Mouse (Mus musculus) layer of hippocampus, adult 8-10 months (tissue): Measurements from ENCODE around the gene Actn2. TPM values are rescaled to one million over a fixed set of nuclear protein-coding genes. Genes with fewer than 3 reads are reported as not detected.

Experiments used
- DNase-seq, 2 experiments: peaks; one replicate each; pipeline ENCODE4 v3.0.0; 2022; ENCODE audit warnings: low spot score in 2 of 2
- total RNA-seq, 4 experiments: library from RNA; stranded (reverse); gene quantifications; 2 replicates each; pipeline ENCODE4 v1.2.4; 2022

Actn2 gene
- total RNA-seq, 4 experiments from 2014 or later = 16.4 to 19.6 (median 17.7) TPM

DNA sequence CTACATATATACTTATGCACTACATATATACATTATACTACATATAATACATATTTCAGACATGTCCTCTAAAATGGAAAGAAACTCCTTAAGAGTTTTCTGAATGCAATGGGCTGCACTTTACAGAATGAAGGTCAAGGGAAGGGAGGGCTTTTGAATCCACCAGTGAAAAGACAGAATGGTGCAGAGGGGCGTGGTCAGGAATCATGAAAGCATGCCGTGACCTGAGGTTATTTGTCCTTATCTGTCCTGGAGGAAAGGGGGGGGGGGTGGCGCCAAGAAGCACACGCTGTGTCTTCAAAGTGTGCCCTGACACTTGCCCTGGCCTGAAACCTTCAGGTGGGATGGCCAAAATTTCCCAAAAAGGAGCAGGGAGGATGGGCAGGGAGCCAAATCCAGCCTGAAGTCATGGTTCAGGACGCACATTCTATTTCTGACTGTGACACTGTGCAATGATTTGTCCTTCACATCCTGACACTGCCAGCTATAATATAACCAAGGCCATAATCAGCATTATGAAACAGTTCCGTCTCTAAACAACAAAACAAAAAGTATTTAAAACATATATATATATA lies 23.3 kb downstream of the Actn2 start:
- DNase-seq = no peak

DNA sequence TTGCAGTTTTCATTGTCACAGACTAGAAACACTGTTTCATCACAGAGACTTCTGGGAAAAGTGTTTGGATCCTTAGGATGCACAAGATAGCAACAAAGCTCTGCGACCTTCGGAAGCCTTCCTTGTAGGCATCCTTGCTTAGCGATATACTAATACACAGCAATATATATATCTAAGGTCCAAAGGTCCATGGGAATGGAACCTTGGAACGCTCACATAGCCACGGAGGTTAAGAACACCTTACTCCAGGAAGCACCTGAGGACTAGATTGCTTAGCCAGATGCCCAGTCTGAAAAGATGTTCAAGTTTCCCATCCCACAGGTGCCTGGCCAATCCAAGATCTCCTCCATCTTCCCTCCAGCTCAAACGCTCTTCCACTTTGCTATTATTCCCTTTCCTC lies 26.4 kb downstream of the Actn2 start:
- DNase-seq = no peak

DNA sequence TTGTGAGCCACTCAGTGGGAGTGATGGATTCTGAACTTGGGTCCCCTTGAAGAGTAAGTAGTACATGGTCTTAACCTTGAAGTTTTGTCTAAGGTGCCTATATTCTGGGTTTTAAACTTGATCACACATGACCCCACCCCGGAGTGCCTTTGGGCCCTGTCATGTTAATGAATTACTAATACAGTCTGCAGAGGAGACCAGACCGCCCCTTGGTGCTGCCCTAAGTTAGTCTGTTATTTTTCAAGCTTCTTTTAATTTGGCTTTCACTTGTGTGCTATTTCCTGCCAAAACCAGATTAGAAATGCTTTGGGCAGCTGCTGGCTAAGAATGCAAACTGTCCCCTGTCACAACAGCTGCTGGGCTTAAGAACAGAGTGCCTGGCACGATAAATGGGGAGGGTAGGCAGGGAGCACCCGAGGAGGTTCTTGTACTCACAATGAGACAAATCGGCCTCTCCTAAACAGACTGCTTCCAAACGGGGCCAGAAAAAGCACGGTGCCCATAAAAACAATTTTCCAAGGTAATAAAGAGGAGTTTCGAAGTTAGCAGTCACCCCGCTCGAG lies 28.5 kb downstream of the Actn2 start:
- peak in 1 of 2 experiments; percentile 15 for DNase-seq

DNA sequence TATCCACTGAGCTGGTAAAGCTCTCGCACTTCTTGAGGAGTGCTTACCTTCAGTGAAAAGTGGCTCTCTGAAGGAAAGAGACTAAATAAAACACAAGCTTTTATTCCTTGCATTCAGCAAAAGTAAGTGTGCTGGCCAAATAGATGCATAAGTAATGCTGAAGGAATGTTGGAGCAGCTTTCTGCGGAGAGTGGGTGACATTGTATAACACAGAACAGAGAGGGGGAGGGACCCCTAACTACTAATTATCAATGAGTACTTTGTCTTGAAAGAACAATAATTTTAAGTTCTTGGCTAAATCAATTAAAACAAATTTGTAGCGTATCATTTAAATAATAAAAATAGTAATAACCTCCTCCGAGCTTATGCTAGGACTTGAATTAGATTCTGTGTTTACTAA lies 29.2 kb downstream of the Actn2 start:
- DNase-seq = no peak

DNA sequence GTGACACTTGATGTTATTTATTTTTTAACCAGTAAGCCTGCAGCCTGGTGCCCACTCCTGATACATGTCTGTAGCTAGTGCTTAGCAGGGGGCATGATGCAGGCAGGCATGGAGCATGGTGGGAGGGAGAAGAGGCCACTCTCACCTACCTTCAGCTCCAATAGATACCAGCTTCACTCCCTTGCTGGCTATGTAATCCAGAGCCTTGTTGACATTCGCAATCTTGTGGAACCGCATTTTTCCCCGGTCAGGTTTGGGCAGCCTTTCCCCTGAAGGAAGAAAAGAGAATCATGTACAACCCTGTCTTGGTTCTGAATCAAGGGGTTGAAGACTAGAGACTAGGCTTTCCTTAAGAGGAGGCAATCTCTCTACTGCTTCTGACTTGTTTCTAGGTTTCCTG lies 31.1 kb downstream of the Actn2 start:
- DNase-seq = no peak

DNA sequence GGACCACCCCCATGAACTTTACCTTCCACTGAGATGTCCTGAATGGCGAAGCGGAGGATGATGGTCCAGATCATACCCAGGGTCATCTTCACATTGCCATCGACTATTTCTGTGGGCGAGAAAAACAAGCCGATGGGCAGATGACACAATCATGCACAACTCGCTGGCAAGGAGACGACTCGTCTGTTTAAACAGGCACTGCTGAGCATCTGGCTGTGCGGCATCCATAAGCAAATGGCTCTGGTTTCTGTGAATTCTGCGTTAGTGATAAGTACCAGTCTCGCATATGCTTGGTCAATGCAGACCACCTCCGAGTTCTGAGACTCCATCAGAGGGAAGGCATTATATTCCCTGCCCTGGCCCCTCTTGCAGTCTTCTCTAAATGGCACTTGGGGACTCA lies 31.7 kb downstream of the Actn2 start:
- peak in 1 of 2 experiments; percentile 33 for DNase-seq

DNA sequence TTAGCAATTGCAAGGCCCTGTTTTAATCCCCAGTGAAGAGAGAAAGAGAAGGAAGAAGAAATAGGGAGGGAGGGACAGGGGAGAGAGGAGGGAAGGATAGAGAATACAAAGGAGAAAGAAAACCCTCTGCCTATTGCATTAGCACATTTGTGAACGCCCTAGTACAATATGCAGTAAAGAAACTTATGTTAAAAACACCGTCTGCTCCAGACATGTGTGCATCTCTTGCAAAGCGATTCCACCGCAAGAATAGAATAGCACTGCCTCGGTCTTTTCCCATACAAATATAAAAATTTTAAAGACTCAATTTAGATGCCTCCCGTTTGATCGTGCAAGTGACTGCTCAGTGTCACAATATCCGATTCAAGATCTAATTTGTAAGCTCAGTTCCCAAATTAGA lies 32.1 kb downstream of the Actn2 start:
- DNase-seq = peak in 1 of 2 experiments; percentile 9

DNA sequence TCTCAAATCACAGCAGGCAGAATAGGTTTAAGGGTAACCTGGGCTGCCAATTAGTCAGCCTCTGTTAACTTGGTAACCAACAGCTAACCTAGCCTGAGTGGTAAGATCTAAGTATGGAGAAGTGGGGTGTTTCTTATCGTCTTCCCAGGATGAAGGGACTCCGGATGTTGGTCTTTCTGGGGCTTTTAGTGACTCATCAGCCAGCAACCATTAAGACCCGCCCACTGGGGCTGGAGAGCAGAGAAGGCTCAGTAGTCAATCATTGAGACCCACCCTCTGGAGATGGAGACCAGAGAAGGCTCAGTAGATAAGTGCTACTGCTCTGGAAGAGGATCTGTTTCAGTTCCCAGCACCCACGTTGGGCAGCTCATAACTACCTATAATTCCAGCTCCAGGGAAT lies 33.3 kb downstream of the Actn2 start:
- DNase-seq = no peak

DNA sequence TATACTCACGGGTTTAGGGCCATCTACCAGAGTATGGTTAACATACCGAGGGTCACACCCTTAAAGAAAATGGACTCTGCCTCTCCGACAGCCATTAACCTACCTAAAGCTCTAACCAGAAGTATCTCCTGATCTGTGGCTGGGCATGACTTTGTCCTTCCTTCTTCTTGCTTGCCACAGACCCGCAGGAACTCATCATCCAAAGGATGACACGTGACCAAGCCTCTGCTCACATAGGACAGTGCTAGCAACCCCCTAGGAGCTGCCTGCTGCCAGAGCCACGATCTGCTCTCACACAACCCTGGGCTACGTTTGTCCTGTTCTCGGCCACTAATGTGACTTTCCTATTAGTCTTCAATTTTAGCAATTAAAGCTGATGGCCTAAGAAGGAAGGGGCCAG lies 35.0 kb downstream of the Actn2 start:
- no peak for DNase-seq

DNA sequence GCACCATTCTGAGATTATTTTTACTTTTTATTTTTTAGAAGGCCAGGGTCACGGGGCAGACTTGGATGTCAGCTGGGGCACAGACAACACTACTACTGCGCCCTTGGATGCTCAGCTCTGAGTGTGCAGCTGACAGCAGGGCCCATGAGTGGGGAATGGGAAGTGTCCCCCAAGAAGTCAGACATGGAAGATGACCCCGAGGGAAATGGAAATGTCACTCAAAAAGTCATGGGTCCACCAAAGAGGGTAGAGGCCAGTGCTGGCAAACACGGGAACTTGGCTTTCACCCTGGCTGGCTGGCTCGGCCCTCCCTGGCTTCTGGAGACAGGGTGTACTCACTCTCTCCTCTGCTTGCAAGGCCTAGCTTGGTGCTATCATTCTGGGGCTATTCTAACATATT lies 35.6 kb downstream of the Actn2 start:
- DNase-seq = no peak

DNA sequence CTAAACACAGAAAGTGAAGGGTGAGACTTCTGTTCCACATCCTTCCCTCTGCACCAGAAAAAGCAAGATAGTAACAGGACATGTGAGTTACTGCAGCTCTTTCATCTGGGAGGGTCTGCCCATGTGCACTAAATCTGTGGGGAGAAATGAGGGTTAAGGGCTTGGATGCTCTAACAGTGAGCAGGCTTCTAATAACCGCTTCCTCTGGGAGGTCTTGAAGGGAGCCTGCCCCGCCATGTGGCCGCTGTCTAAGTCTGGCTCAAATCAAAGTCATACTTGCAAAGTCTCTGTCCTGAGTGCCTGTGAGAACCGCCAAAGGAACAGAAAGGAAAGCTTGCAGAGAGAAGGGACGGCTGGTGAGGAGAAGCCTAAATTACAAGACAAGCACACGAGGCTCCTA lies 42.8 kb downstream of the Actn2 start:
- DNase-seq = no peak

DNA sequence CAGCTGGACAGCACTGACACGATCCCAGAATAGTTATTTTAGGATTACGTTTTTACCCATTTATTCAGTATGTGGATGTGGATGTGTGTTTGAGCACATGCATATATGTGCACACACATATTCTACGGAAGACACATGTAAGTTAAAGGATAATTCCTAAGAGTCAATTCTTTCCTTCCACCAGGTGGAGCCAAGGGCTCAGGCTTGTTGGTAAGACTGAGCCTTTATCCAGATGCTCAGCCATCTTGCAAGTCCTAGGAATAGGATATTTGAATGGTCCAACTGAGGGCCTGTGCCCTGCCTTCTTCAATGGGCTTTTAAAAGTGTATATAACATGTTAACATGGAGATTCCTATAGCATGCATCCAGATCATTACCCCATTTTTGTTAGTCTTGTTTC lies 43.9 kb downstream of the Actn2 start:
- DNase-seq = peak; percentile 19 to 47

DNA sequence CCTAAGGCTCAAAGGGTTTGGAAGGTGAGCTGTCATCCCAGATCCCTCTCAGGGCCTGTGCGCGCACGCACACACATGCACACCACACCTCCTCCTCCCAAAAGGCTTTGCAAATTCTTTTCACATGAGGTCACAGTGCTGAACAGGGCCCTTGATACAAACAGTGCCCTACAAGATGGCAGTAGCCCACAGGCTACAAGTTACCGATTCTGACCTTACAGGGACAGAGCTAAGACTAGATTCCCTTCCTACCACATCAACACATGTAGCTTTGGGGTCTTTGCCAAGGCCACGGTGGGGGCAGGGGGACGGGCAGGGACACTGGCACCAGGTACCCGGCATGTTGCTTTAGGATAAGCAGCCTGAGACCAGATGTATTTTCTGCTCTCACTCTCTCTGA lies 46.8 kb downstream of the Actn2 start:
- no peak for DNase-seq

DNA sequence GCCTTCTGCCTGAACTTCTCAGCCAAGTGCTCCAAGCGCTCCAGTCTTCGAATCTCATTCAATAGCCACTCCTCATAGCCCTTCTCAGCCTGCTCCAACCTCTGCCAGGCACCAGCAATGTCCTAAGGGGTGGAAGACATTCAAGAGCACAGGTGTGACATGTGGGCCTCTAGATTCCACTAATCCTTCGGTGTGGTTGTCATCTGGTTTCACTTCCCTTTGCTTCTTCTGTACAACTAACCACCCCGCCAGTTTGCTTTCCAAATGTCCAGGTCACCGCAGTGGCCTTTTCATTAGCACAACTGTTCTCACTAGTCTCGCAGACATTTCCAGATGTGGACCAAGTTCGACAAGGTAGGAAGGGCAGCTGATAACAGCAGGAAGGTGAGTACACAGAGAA lies 49.9 kb downstream of the Actn2 start:
- no peak for DNase-seq

DNA sequence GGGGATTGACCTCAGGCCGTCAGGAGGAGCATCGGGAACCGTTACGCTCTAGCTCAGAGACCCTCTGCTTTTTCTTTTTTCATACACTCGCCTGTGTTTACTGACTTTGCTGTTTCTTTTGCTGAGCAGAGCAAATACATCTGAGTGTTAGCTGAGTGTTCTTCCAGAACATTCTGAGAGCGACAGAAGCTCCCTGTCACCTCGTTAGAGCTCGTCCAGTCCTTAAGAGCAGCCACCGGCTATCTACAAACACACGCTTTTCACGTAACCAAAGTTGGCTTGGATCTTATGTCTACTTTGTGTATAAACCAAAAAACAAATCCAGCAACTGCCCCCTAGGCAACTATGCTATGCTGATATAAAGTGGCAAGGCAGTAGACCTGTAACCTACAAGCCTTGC lies 56.0 kb downstream of the Actn2 start:
- DNase-seq = no peak

DNA sequence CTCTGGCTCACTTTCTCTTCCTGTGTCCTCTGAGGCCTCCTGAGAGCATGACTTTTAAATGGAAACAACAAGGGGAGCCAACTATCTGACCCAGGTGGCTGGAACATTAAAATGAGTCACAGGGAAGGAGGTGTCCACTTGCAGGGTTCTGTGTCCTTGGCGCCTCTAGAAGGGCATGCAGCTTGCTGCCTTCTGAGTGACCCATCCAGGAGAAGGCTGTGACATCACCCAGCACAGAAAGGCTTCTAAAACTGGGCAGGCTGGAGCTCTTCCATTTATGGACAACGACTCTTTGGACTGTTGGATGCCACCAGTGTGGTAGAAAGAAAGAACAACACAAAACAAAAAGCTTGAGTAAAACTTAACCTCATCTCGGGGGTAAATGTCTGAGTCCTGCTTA lies 56.7 kb downstream of the Actn2 start:
- no peak for DNase-seq

DNA sequence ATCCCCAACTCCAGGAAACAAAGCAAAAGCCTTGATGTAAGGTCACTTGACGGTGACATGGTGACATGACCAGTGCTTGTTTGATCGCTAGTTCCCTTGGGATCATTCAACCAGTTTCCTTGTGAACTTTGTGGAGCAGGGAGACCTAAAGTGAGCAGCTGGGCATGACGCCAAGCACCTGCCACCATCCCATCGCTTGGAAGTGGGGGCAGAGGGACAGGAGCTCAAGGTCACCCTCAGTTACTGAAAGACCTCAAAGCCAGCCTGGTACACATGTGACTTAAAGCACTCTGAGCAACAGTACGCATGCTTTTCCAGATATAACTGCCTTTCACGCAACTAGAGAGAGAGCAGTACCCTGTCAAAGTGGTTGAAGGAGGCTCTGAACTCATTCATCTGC lies 65.8 kb downstream of the Actn2 start:
- DNase-seq = no peak

DNA sequence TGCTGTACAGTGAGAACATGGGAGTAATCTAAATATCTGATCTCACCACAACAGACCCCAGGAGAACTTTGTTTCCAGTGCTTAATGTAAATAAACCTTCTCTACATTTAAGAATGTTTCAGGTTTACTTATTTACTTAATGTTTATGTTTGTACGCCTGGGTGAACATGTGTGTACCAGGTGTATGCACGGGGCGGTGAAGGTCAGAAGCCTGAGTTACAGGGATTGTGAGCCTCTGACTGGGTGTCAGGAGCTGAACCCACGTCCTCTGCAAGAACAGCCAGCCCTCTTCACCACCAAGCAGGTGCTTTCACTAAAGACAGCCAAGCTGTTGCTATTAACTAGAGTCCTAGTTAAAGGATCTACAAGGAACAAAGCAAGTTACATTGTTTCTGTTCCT lies 66.3 kb downstream of the Actn2 start:
- DNase-seq = no peak

DNA sequence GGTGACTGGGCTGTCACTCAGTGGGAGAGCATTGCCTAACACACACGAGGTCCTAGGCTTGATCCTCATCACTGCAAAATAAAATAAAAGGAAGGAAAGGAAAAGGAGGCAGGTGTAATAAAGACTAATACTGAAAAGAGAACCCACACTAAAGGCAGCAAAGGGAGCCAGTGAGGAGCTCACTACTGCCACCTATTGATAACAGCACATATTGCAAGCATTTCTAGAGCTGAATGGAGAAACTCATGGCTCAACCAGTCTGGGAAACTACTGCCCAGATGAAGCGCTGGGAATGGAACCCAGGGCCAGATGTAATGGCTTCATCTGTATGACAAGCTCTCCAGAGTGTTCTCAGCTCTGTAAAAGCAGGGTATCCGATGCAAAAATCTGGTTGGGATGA lies 67.6 kb downstream of the Actn2 start:
- peak in 1 of 2 experiments; percentile 23 for DNase-seq

DNA sequence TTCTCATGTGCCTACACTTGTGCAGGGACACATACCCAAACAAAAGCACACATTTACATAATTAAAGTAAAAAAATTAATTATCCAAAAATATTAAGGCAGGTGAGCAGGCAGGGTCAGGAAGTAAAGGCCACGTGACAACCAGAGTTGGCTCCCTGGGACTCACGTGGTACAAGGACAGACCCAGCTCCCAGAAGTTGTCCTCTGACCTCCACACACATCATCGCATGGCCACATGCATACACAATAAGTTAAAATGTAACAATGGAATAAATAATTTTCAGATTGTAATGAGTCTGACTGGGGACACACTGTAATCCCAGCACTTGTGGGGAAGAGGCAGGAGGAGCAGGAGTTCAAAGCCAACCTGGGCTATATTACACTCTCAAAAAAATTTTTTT lies 72.6 kb downstream of the Actn2 start:
- DNase-seq = no peak

DNA sequence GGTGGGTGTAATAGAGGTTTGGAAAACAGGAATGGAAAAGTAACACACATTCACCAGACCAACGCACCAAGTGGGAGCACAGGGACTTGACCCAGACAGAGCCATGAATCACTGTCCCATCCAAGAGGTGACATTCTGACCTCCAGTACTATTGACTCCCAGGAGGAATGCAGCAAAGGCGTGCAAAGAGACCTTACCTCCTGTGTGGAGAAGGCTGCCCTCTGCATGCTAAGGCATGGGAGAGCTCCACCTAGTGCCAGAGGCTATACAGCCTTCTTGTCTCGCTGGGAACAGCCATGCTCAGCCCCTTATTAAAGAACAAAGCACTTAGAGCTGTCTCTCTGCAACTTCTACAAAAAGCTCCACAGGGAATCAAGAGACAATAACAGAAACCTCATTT lies 73.5 kb downstream of the Actn2 start:
- DNase-seq = no peak

DNA sequence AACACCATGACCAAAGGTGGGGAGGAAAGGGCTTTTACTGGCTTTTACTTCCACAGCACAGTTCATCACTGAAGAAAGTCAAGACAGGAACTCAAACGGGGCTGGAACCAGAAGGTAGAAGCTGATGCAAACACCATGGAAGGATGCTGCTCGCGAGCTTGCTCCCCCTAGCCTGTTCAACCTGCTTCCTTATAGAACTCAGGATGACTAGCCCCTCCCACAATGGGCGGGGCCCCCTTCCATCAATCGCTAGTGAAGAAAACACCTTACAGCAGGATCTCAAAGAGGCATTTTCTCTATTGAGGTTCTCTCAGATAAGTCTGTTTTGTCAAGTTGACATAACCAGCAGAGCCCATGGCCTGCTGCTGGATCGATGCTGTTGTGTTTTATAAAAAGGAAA lies 76.6 kb downstream of the Actn2 start:
- DNase-seq = no peak

DNA sequence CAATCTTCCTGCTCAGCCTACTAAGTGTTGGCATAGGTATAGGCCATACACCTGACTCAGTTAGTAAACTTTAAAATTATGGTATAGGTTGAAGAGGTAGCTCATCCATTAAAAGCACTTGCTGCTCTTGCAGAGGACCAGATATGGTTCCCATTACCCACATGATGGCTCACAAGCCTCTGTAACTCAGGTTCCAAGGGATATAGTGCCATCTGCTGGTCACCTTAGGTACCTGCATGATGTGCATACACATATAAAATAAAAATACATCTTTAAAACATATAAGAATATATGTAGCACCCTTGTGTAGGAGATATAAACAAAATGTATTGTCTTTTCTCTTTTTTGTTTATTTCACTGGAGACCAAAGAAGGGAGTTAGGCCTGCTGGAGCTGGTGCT lies 79.1 kb downstream of the Actn2 start:
- DNase-seq = no peak
